Mouse (Mus musculus) midbrain, embryonic 10.5 days (tissue): ENCODE data around the gene Mfsd4b1. TPM values are rescaled to one million over a fixed set of nuclear protein-coding genes. Genes with fewer than 3 reads are reported as not detected.

ENCODE experiments used
- polyA plus RNA-seq: library from polyadenylated mRNA; unstranded; fragments of >200 nt; fragmentation: Nextera tagmentation; extraction: Ambion mirVana; gene quantifications from 2 replicates; pipeline ENCODE4 v1.2.1, GENCODE M21; 2016

Gene Mfsd4b1
- polyA plus RNA-seq, 1 experiment from 2014 or later, result not detected

Other genes with a start within 250 kb of the Mfsd4b1 start
- gene Mfsd4b4, start 126.0 kb downstream of the Mfsd4b1 start, polyA plus RNA-seq, result 4.5 and 4.6 TPM in 2 replicates
- not detected in 2 replicates for gene Mfsd4b2, start 98.3 kb downstream of the Mfsd4b1 start, polyA plus RNA-seq
- gene Mfsd4b3, start 65.1 kb downstream of the Mfsd4b1 start, polyA plus RNA-seq, result 0.16 TPM in 2 replicates
- 0.09 TPM in 1 of 2 replicates, not detected in the other for gene Mfsd4b5, start 38.6 kb downstream of the Mfsd4b1 start, polyA plus RNA-seq
- gene Slc16a10, start 117.0 kb upstream of the Mfsd4b1 start, polyA plus RNA-seq, result 5.0 and 6.4 TPM in 2 replicates
- 83.5 and 91.9 TPM in 2 replicates for gene Rpf2, start 221.8 kb upstream of the Mfsd4b1 start, polyA plus RNA-seq
- gene Gtf3c6, start 232.8 kb upstream of the Mfsd4b1 start, polyA plus RNA-seq, result 127 and 140 TPM in 2 replicates